Mouse (Mus musculus) cerebellum, postnatal 14 days (tissue): ENCODE data around the gene Scn5a.

Experiments
- DNase-seq, 2 experiments: peaks; one replicate each; pipeline ENCODE4 v3.0.0; 2021; ENCODE audit warnings: mixed read lengths in 2 of 2

The Scn5a gene

GRCm38 (mm10) chr9:119503613-119504012 lies 75.2 kb downstream of the Scn5a start:
- no peak for DNase-seq

GRCm38 (mm10) chr9:119498885-119499284 lies 79.9 kb downstream of the Scn5a start:
- no peak for DNase-seq

- DNase-seq, result no peak
Measured at GRCm38 (mm10) chr9:119498247-119498607, 80.6 kb downstream of the Scn5a start.

GRCm38 (mm10) chr9:119497546-119498246 lies 81.1 kb downstream of the Scn5a start:
- peak; percentile 48 to 59 for DNase-seq

- DNase-seq, result peak in 1 of 2 experiments; percentile 55
Measured at GRCm38 (mm10) chr9:119496960-119497359, 81.9 kb downstream of the Scn5a start.

GRCm38 (mm10) chr9:119496354-119496753 lies 82.5 kb downstream of the Scn5a start:
- DNase-seq, result no peak

- no peak for DNase-seq
Measured at GRCm38 (mm10) chr9:119484868-119485267, 93.9 kb downstream of the Scn5a start.

GRCm38 (mm10) chr9:119484420-119484819 lies 94.4 kb downstream of the Scn5a start:
- DNase-seq, result no peak

GRCm38 (mm10) chr9:119483554-119484353 lies 95.1 kb downstream of the Scn5a start:
- DNase-seq, result peak; percentile 73 to 74

- DNase-seq, result no peak
Measured at GRCm38 (mm10) chr9:119481612-119482011, 97.2 kb downstream of the Scn5a start.

- DNase-seq, result peak; percentile 43 to 50
Measured at GRCm38 (mm10) chr9:119479297-119479696, 99.5 kb downstream of the Scn5a start.

- peak; percentile 56 to 62 for DNase-seq
Measured at GRCm38 (mm10) chr9:119478345-119478744, 100.5 kb downstream of the Scn5a start.

GRCm38 (mm10) chr9:119477754-119478153 lies 101.1 kb downstream of the Scn5a start:
- DNase-seq, result no peak

GRCm38 (mm10) chr9:119474717-119475611 lies 103.9 kb downstream of the Scn5a start:
- DNase-seq, result no peak

GRCm38 (mm10) chr9:119473608-119474164 lies 105.1 kb downstream of the Scn5a start:
- no peak for DNase-seq

GRCm38 (mm10) chr9:119473011-119473410 lies 105.8 kb downstream of the Scn5a start:
- no peak for DNase-seq

- no peak for DNase-seq
Measured at GRCm38 (mm10) chr9:119472412-119472918, 106.4 kb downstream of the Scn5a start.

GRCm38 (mm10) chr9:119469691-119470353 lies 109.0 kb downstream of the Scn5a start:
- no peak for DNase-seq

GRCm38 (mm10) chr9:119465595-119465994 lies 113.2 kb downstream of the Scn5a start:
- peak; percentile 89 to 90 for DNase-seq

- DNase-seq, result no peak
Measured at GRCm38 (mm10) chr9:119465056-119465455, 113.8 kb downstream of the Scn5a start.

- peak; percentile 81 to 84 for DNase-seq
Measured at GRCm38 (mm10) chr9:119460410-119460809, 118.4 kb downstream of the Scn5a start.

GRCm38 (mm10) chr9:119457122-119457521 lies 121.7 kb downstream of the Scn5a start:
- DNase-seq, result no peak
